7 mouse cellular contexts compared by ENCODE assay signal in genomic region chr6:125232045-125232437, GRCm38 (mm10). TPM values are rescaled to one million over a fixed set of nuclear protein-coding genes. Genes with fewer than 3 reads are reported as not detected.
DNase-seq lines count a peak whose midpoint lies in the region; ATAC-seq and TF ChIP-seq lines count a peak whose summit lies in the region.

No protein-coding gene starts in this region.

- no peak for ATAC-seq in forebrain, embryonic 11.5 days (replicated peaks; ENCODE audit: low FRiP score)
- ATAC-seq in liver, embryonic 12.5 days, result peak; percentile 36; the same call in 1 of the 2 replicates

- peak overlapping the region; percentile 64; the same call in 1 of the 2 replicates for H3K9ac ChIP-seq in forebrain, embryonic 11.5 days (ENCODE audit: low read length)
- peak overlapping the region; percentile 84 for H3K9ac ChIP-seq in liver, embryonic 12.5 days

- no peaks in the 10 kb centered on the region for H3K27me3 ChIP-seq in forebrain, embryonic 11.5 days (ENCODE audit: control insufficient read depth, insufficient read depth, low read length)
- no peaks in the 10 kb centered on the region for H3K27me3 ChIP-seq in liver, embryonic 12.5 days (replicated peaks)
- no peaks in the 10 kb centered on the region for H3K27me3 ChIP-seq in small intestine, adult 2 months (ENCODE audit: control insufficient read depth, insufficient read depth, low read length)

- DNase-seq in thymus, postnatal 4 days, result peak; percentile 61
- no peak for DNase-seq in thymus, postnatal 25 days
- no peak for DNase-seq in forebrain, embryonic 11.5 days (ENCODE audit: low spot score)
- DNase-seq in embryo, embryonic 9.5 days (ENCODE audit: extremely low spot score), result no peak
- DNase-seq in urinary bladder, adult 18-20 months (ENCODE audit: low spot score in 2 of 2), result no peak

- no peak for TF ChIP-seq CTCF in small intestine, adult 2 months (IDR thresholded peaks at IDR 0.05; ENCODE audit: extremely low read depth, insufficient read length, insufficient replicate concordance, low read depth, low read length)

- 61% methylated on average over 4 of the region's 4 CpGs for WGBS in forebrain, embryonic 11.5 days
- WGBS in liver, embryonic 12.5 days (ENCODE audit: insufficient replicate concordance), result 24% methylated on average over 4 of the region's 4 CpGs
- 16% methylated on average over 4 of the region's 4 CpGs for WGBS in small intestine, adult 2 months

- peak overlapping the region; percentile 32; the same call in 1 of the 2 replicates for H3K4me3 ChIP-seq in forebrain, embryonic 11.5 days (ENCODE audit: low read depth, low read length)
- H3K4me3 ChIP-seq in liver, embryonic 12.5 days, result peak overlapping the region; percentile 81
- peak overlapping the region; percentile 80 for H3K4me3 ChIP-seq in small intestine, adult 2 months (ENCODE audit: low read depth, low read length)

- peaks cover 12% of the 10 kb centered on the region; the same call in 1 of the 2 replicates for H3K4me1 ChIP-seq in forebrain, embryonic 11.5 days (replicated peaks; ENCODE audit: control insufficient read depth, insufficient read depth, low read length)
- peaks cover 38% of the 10 kb centered on the region for H3K4me1 ChIP-seq in liver, embryonic 12.5 days
- H3K4me1 ChIP-seq in small intestine, adult 2 months (ENCODE audit: control insufficient read depth, insufficient read depth, insufficient read length, low read length), result peaks cover 11% of the 10 kb centered on the region; the same call in 1 of the 2 replicates

- no peak overlapping the region for H3K27ac ChIP-seq in forebrain, embryonic 11.5 days (ENCODE audit: low read depth, low read length)
- H3K27ac ChIP-seq in liver, embryonic 12.5 days, result peak overlapping the region; percentile 88
- peak overlapping the region; percentile 94 for H3K27ac ChIP-seq in small intestine, adult 2 months (ENCODE audit: insufficient read depth, low read depth, low read length)

- H3K9me3 ChIP-seq in forebrain, embryonic 11.5 days (ENCODE audit: control insufficient read depth, low read length), result no peaks in the 10 kb centered on the region
- no peaks in the 10 kb centered on the region for H3K9me3 ChIP-seq in liver, embryonic 12.5 days (replicated peaks)

- H3K4me2 ChIP-seq in forebrain, embryonic 11.5 days (ENCODE audit: low read depth, low read length, severe bottlenecking), result peak overlapping the region; percentile 60
- peak overlapping the region; percentile 95 for H3K4me2 ChIP-seq in liver, embryonic 12.5 days

- TF ChIP-seq POLR2A in small intestine, adult 2 months (IDR thresholded peaks at IDR 0.05; ENCODE audit: low read depth, low read length), result no peak

- no peaks in the 10 kb centered on the region for H3K36me3 ChIP-seq in forebrain, embryonic 11.5 days (ENCODE audit: control insufficient read depth, insufficient read depth, low read length)
- H3K36me3 ChIP-seq in liver, embryonic 12.5 days, result no peaks in the 10 kb centered on the region
- H3K36me3 ChIP-seq in small intestine, adult 2 months (ENCODE audit: control insufficient read depth, insufficient read depth, low read length), result peaks cover 17% of the 10 kb centered on the region

RNA-seq across cellular contexts. Expression of gene Tapbpl, which starts 0.4 kb away (rescaled TPM):
- 1.1 and 1.8 TPM in 2 replicates for polyA plus RNA-seq in forebrain, embryonic 11.5 days (2014; fragmentation: Nextera tagmentation; extraction: Ambion mirVana)
- 3.8 and 4.0 TPM in 2 replicates for polyA plus RNA-seq in liver, embryonic 12.5 days (2016; fragmentation: Nextera tagmentation; extraction: Ambion mirVana)
- polyA plus RNA-seq in small intestine, adult 2 months (2012; rRNA removed), result 25.3 and 45.1 TPM in 2 replicates

RNA-seq across cellular contexts. Expression of gene Cd27, which starts 4.8 kb away (rescaled TPM):
- polyA plus RNA-seq in forebrain, embryonic 11.5 days (2014; fragmentation: Nextera tagmentation; extraction: Ambion mirVana), result 1.3 and 2.3 TPM in 2 replicates
- 2.6 and 3.2 TPM in 2 replicates for polyA plus RNA-seq in liver, embryonic 12.5 days (2016; fragmentation: Nextera tagmentation; extraction: Ambion mirVana)
- polyA plus RNA-seq in small intestine, adult 2 months (2012; rRNA removed), result 3.5 and 7.9 TPM in 2 replicates

RNA-seq across cellular contexts. Expression of gene Vamp1, which starts 16.7 kb away (rescaled TPM):
- polyA plus RNA-seq in forebrain, embryonic 11.5 days (2014; fragmentation: Nextera tagmentation; extraction: Ambion mirVana), result 1.9 and 2.1 TPM in 2 replicates
- polyA plus RNA-seq in liver, embryonic 12.5 days (2016; fragmentation: Nextera tagmentation; extraction: Ambion mirVana), result 2.3 and 2.6 TPM in 2 replicates
- 5.0 and 7.7 TPM in 2 replicates for polyA plus RNA-seq in small intestine, adult 2 months (2012; rRNA removed)

RNA-seq across cellular contexts. Expression of gene Mrpl51, which starts 40.4 kb away (rescaled TPM):
- 195 and 197 TPM in 2 replicates for polyA plus RNA-seq in forebrain, embryonic 11.5 days (2014; fragmentation: Nextera tagmentation; extraction: Ambion mirVana)
- 211 and 222 TPM in 2 replicates for polyA plus RNA-seq in liver, embryonic 12.5 days (2016; fragmentation: Nextera tagmentation; extraction: Ambion mirVana)
- polyA plus RNA-seq in small intestine, adult 2 months (2012; rRNA removed), result 41.6 and 62.7 TPM in 2 replicates

RNA-seq across cellular contexts. Expression of gene Ncapd2, which starts 40.5 kb away (rescaled TPM):
- 225 and 271 TPM in 2 replicates for polyA plus RNA-seq in forebrain, embryonic 11.5 days (2014; fragmentation: Nextera tagmentation; extraction: Ambion mirVana)
- 132 and 138 TPM in 2 replicates for polyA plus RNA-seq in liver, embryonic 12.5 days (2016; fragmentation: Nextera tagmentation; extraction: Ambion mirVana)
- 24.3 and 53.4 TPM in 2 replicates for polyA plus RNA-seq in small intestine, adult 2 months (2012; rRNA removed)
